Mouse (Mus musculus) thymus, postnatal 36 days (tissue): ENCODE results near the gene Ivd.
A peak's percentile ranks its signal among the peaks of the same experiment; 100 is the strongest.

ENCODE experiments used
- DNase-seq, 2 experiments: peaks; one replicate each; pipeline ENCODE4 v3.0.0; 2022; ENCODE audit warnings: mixed read lengths in 2 of 2

Ivd gene

GRCm38 (mm10) chr2:118882840-118883679, 21.3 kb downstream of the Ivd start:
- peak; percentile 79 to 87 for DNase-seq

- no peak for DNase-seq
Measured at GRCm38 (mm10) chr2:118887440-118887839, 25.7 kb downstream of the Ivd start.

DNA sequence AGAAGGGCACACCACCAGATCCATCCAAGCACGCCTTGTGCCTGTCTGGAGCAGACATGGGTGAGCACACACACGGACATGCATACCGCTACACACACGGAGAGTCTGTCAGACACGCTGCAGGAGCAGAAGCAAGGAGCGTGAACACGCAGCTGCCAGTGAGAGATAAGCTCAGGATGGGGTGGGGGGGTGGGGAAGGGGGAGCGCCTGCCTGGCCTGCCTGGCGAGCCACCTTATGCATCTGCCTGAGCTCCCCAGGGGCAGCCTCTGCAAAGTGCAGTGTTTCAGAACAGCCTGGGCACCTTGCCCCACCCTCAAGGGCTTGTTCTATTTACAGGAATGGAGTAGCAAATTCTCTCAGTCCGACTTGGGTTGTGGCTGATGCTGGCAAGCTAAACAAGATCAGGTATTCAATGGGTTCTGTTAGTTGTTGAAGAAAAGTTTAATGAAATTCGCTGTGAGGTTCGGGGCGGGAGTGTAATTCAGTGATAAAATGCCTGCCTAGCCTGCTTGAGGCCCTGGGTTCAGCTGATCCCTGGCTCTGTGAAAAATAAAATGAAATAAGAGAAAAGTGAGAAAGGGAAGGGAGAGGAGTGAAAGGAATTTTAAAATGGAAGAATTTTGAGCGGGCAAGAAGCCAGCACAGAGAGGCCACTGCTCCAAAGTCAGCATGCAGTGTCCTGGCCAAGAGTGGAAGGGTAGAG, 26.2 kb downstream of the Ivd start:
- no peak for DNase-seq

- no peak for DNase-seq
Measured at GRCm38 (mm10) chr2:118891173-118891572, 29.4 kb downstream of the Ivd start.

GRCm38 (mm10) chr2:118895990-118896913, 34.5 kb downstream of the Ivd start:
- peak; percentile 72 to 78 for DNase-seq

GRCm38 (mm10) chr2:118896914-118897291, 35.1 kb downstream of the Ivd start:
- peak in 1 of 2 experiments; percentile 50 for DNase-seq

- no peak for DNase-seq
Measured at GRCm38 (mm10) chr2:118897392-118897791, 35.6 kb downstream of the Ivd start.

GRCm38 (mm10) chr2:118897808-118898207, 36.1 kb downstream of the Ivd start:
- no peak for DNase-seq

GRCm38 (mm10) chr2:118898771-118899170, 37.0 kb downstream of the Ivd start:
- no peak for DNase-seq

GRCm38 (mm10) chr2:118899306-118899705, 37.6 kb downstream of the Ivd start:
- no peak for DNase-seq

DNA sequence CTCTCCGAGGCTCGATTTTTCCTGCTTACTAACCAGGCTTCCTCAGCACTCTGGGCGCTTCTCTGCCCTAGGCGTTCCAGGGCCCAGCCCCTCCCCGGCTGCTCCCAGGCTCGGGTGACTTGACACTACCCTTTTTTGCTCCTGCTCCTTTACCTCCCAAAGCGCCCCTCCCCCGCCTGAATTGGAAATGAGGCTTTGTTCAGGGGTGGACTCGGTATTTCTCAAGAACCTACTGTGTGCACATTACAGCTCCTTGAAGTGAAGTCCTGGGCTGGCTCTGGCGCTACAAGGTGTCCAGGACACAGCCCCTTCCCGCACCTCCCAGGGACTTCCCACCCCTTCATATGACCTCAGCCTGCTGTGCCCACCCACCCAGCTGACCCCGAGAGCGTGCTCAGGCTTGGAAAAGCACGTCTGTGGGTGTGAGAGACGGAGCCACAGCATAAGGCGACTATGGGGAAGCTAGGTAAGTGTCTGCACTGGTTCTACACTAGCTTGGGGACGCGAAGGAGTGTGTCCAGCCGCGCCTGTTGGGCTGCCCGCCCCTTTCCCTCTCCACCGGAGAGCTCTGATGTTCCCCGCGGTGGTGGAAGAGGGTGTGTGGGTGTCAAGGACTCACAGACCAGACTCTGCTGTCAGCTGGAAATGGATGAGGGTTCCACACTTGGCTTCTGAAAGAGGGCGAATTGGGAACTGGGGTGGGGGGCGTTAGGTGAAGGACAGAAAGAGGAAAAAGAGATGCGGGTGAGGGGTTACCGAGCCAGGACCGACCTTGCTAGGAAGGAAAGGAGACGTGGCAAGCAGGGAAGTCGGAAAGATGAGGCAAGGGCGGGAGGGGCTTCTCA, 38.4 kb downstream of the Ivd start, which contains the start of gene Bahd1:
Gene Bahd1 (plus strand): TSS at position 397 of the 845 bp plus-strand sequence.
- peak; percentile 16 to 39 for DNase-seq

GRCm38 (mm10) chr2:118900826-118901140, 39.0 kb downstream of the Ivd start:
- peak in 1 of 2 experiments; percentile 44 for DNase-seq

DNA sequence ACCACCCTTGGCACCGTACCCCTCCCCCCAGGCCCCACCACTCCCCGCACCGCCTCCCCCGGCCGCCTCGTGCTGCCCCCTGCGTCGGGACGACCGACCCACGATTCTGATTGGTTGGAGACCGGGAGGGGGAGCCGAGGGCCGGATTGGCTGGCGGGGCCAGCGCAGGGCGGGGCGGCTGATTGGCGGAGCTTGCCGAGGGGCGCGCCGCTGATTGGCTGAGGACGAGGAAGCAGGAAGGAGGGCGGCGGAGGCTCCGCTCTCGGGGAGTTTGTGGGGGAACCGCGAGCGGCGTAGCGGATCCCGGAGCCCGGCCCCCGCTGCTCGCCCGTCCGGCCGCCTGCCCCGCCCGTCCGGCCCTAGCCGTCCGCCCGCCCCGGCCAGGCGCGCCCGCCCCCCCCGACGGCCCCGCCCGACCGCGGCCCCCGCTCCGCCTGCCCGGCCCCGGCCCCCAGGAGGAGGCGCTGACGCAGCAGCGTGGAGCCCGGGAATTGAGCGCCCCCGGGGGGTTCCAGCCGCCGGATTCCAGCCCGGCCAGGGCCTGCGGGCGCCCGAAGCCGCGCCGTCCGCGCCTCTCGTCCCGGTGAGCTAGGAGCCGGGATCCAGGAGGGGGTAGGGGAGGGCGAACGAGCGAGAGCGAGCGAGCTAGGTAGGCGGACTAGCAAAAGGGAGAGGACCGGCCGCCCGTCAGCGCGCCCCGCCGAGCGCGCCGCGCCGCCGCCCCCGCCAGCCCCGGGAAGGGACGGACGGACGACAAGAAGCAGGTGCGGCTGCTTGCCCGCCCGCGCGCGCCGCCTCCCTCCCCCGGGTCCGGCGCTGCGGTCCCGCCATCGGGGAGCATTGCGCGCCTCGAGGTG, 39.6 kb downstream of the Ivd start:
- DNase-seq: peak; percentile 98 to 99

DNA sequence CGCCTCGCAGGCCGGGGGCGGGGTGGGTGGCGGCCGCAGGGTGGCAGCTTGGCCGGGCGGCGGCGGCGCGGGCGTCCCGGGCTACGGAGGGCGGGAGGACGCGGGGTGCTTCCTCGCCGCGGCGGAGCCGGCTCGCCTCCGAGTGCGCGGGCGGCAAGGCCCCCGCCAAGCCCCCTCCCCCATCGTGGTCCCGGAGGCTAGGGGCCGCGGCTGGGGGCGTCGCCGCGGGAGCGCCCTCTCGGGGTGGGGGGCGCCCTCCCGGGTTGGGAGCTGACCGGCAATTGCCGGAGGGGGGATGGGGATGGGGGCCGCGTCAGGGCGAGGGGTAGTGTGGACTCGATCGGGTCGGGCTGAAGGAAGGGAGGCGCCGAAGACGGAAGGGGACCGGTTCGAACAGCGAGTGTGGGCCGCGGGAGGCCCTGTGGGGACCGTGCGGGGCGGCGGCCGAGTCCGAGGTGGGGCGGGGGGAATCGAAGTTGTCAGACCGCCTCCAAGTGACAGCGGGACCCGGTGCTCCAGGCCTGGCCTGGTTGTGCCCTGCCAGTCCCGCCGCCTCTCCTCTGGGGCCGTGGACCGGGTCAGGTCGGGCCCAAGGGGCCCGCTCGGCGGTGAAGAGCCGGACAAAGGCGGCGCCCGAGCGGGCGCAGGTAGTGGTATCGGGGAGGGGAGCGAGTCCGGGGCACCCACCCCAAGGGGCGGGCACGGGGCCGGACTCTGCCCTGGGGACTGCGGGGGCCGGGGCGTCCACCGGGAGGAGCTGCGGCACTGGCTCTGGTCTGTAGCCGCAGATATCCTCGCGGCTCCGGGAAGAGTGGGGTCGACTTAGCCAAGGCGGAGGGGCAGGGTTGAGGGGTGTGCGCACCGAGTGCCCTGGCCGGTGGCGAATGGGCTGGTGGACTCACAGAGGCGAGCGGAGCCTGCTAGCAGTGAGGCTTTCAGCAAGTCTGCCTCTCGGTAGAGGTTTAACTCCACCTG, 40.6 kb downstream of the Ivd start:
- peak; percentile 26 to 67 for DNase-seq

DNA sequence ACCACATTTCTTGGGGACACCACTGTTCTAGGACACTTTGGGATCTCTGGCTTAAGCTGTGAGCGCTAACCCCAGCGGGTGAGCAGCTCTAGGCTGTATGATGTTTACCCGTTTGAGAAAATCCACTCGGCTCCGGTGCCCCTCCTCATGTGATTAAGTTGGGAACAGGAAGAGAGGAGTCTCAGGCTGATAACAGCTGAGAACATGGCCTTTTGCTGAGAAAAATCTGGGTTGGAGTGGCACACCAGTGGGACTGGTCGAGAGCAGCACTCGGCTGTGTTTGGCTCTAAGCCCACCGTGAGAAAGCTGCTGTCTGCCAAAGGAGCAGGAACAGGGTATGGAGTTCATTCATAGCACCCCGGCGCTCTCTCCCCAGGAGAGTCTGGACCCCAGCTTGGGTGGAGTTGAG, 41.6 kb downstream of the Ivd start:
- DNase-seq: no peak

DNA sequence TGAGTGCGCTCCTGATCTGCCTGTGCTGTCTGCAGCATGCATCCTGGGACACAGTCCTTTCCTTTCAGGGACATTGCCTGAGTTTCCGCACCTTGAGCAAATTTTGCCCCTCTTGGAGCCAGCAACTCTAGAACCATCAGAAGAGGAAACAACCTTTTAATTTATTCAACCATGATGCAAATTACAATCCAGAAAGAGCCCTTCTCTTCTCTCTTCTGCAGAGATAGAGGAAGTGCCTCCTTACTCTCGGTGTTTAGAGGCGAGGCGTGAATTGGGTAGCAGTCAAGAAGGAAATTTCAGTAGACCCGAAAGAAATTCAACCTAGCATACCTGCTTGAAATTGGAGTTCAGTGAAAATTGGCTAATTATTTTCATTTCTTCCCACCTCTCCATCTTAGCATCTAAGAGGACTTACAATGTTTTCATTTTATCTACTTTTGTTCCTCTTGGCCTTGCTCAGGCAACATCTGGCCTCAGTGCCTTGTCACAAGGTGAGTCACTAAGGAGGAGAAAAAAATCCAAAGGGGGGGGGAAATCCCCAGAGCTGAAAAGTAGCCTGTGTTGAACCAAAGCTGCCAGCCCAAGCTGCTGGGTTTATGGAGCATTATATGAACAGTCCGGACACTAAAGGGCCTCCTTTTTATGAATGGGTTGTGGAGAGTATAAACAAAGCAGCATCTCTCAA, 43.8 kb downstream of the Ivd start:
- DNase-seq: no peak

DNA sequence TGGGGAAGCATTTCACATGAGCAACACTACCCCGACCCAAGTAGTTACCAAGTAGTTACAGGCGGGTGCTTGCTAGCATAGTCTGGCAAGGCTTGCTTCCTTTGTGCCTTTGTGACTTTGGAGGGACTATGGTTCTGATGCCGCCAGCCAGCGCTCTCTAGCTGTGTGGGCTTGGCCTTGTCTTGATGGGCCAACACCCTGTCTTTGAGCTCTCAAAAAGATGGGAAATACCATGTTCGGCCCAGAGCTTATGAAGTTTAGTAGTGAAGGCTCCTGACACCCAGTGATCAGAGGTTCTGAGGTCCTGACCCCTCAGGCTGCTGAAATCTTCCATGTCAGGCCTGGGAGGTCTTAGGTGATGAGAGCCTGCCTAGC, 44.4 kb downstream of the Ivd start:
- DNase-seq: no peak

GRCm38 (mm10) chr2:118907781-118908180, 46.0 kb downstream of the Ivd start:
- DNase-seq: no peak

GRCm38 (mm10) chr2:118909151-118909550, 47.4 kb downstream of the Ivd start:
- DNase-seq: no peak
